Mouse (Mus musculus): Measurements from ENCODE around the gene Hoxa3. TPM values are rescaled to one million over a fixed set of nuclear protein-coding genes. Genes with fewer than 3 reads are reported as not detected.
A peak's percentile ranks its signal among the peaks of the same experiment; 100 is the strongest.

The Hoxa3 gene
- polyA plus RNA-seq, 1 experiment from 2014 or later: 9.4 TPM

DNA sequence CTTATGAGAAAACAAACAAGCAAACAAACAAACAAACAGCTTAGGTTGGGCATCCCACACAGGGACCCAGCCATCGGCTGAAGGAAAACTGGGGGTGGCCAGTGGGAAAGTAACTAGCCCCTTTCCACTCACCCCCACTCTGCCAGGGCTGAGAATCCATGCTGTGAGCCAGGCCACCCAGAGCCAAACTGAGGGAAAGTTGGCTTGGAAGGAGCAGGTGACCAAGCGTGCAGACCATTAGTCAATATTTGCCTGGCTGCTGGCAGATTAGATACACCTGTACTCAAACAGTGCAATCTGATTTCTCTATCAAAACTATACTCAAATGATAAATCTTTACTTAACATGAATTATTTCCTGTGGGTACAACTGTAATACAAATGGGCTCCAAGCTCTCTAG, 31.1 kb downstream of the Hoxa3 start:
- H3K9ac ChIP-seq: peak overlapping the region; percentile 63; the same call in 1 of the 2 replicates
- no peaks in the 10 kb centered on the region for H3K36me3 ChIP-seq
- H3K4me1 ChIP-seq: peaks cover 65% of the 10 kb centered on the region
- no peak for ATAC-seq (ENCODE audit: borderline replicate concordance, extremely low read depth, low FRiP score, low TSS enrichment)
- WGBS: 29% methylated on average over 2 of the region's 2 CpGs
- H3K9me3 ChIP-seq: no peaks in the 10 kb centered on the region
- no peak overlapping the region for H3K4me3 ChIP-seq
- H3K27me3 ChIP-seq: peaks cover 89% of the 10 kb centered on the region
- no peak overlapping the region for H3K4me2 ChIP-seq
- 0 out of 2 replicates have a peak overlapping the region, but pooled peaks have one; percentile 98 for H3K27ac ChIP-seq

DNA sequence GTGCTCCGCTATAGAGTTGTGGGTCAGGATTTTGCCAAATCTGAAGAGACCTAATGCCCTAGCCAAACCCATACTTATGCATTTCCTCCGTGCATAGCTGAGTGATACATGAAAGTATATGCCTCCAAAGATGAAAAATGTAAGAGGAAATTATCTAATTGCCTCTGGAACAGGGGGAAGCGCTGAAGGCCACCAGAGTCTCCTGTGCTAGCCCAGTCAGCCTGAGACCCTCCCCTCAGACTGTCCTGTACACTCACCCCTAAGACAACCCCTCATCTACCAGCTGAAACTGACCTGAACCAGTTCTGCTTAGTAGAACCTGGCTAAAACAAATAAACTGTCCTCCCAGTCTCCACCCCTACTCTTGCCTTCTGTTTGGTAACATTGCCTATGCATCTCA, 32.4 kb downstream of the Hoxa3 start:
- 22% methylated on average over 3 of the region's 3 CpGs for WGBS
- Histone ChIP-seq H3K27me3 (peaks cover 86% of the 10 kb centered on the region), H3K4me3 (peak overlapping the region; percentile 67), H3K4me1 (peaks cover 57% of the 10 kb centered on the region), H3K36me3 (no peaks in the 10 kb centered on the region), H3K27ac (peak overlapping the region; percentile 98), H3K9ac (peak overlapping the region; percentile 63), H3K4me2 (peak overlapping the region; percentile 90), H3K9me3 (no peaks in the 10 kb centered on the region)
- ATAC-seq (ENCODE audit: borderline replicate concordance, extremely low read depth, low FRiP score, low TSS enrichment): no peak

DNA sequence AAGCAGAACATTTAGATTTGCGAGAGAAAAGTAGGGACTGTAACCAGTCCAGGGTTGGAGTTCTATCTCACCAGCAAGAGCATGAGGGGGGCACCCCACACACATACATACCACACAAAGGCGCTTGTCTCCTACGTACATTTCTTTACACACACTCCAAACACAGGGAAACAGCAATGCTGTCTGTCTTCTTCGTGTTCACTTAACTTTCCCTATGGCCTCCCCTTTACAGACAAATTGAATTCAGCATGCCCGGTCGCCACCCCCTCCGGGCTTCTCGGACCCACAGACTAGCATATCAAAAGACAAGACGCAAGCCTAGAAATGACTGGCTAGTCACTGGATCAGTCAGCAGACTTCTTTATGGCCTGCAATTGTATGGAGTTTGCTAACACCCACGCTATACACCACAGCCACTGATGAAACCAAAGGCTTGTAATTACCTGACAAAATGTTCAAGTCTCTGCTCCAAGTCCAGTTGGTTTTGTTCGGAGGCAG, 32.9 kb downstream of the Hoxa3 start:
- no peaks in the 10 kb centered on the region for H3K36me3 ChIP-seq
- no peak for ATAC-seq (ENCODE audit: borderline replicate concordance, extremely low read depth, low FRiP score, low TSS enrichment)
- peak overlapping the region; percentile 90 for H3K4me2 ChIP-seq
- no peaks in the 10 kb centered on the region for H3K9me3 ChIP-seq
- 8% methylated on average over 11 of the region's 11 CpGs for WGBS
- peaks cover 85% of the 10 kb centered on the region for H3K27me3 ChIP-seq
- peak overlapping the region; percentile 67 for H3K4me3 ChIP-seq
- peak overlapping the region; percentile 63 for H3K9ac ChIP-seq
- peak overlapping the region; percentile 98 for H3K27ac ChIP-seq
- H3K4me1 ChIP-seq: peaks cover 53% of the 10 kb centered on the region

DNA sequence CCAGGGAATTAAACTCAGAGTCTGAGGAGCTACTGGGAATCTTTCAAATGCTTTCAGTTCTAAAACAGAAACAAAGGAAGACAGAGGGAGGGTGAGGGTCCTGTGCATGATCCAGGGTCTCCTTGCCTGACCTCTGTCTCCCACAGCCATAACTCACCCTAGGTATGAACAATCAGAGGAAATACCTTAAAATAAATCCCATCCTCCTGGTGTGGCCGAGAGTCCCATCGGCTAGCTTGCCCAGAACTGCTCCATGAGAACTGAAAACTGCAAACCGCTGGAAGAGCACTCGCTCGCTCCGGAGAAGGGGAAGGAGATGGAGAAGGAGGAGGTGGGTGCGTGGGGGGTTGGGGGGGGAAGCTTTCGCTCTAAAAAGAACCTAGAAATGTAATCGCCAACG, 33.4 kb downstream of the Hoxa3 start:
- WGBS: 4% methylated on average over 10 of the region's 10 CpGs
- H3K27ac ChIP-seq: peak overlapping the region; percentile 98
- peak overlapping the region; percentile 90 for H3K4me2 ChIP-seq
- peaks cover 47% of the 10 kb centered on the region for H3K4me1 ChIP-seq
- no peaks in the 10 kb centered on the region for H3K36me3 ChIP-seq
- H3K9ac ChIP-seq: peak overlapping the region; percentile 63
- H3K27me3 ChIP-seq: peaks cover 85% of the 10 kb centered on the region
- H3K9me3 ChIP-seq: no peaks in the 10 kb centered on the region
- peak overlapping the region; percentile 67 for H3K4me3 ChIP-seq
- ATAC-seq (ENCODE audit: borderline replicate concordance, extremely low read depth, low FRiP score, low TSS enrichment): no peak

DNA sequence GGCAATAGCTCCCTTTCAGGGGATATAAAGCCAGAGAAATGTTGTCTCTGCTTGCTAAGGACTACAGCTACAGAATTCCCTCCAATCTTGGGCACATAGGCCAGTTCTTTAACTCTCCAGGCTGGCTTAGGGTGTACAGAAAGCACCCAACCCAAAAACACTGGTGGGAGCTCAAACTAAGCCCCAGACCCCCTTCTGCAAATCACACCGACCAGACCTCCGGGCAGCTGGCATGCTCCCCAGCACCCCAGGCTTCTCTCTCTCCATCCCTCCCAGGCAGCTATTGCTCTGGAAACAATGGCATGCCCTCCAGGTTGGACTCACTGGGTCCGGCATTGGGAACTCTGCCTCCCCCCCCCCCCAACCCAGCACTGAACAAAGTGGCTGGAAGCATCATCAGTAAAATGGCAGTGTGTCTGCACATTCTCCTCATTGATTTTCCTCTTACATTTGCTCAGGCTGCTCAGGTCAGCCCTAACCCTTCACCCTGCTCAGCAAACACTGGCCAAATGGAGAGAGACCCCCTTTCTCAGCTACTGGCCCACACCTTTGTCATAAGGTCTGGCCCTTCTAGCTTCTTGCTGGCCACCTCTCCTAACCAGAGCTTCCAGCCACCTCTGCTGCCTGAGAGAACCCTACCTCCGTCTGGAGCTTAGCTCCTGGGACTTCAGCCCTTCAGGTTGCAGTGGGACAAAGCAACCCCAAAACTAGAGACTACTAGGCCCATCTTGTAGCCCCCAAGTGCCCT, 34.0 kb downstream of the Hoxa3 start:
- H3K27ac ChIP-seq: peak overlapping the region; percentile 98
- peaks cover 80% of the 10 kb centered on the region for H3K27me3 ChIP-seq
- WGBS: 8% methylated on average over 4 of the region's 4 CpGs
- H3K4me1 ChIP-seq: peaks cover 41% of the 10 kb centered on the region
- peak overlapping the region; percentile 90 for H3K4me2 ChIP-seq
- peak overlapping the region; percentile 67 for H3K4me3 ChIP-seq
- no peaks in the 10 kb centered on the region for H3K9me3 ChIP-seq
- H3K9ac ChIP-seq: peak overlapping the region; percentile 63
- H3K36me3 ChIP-seq: no peaks in the 10 kb centered on the region
- no peak for ATAC-seq (ENCODE audit: borderline replicate concordance, extremely low read depth, low FRiP score, low TSS enrichment)

DNA sequence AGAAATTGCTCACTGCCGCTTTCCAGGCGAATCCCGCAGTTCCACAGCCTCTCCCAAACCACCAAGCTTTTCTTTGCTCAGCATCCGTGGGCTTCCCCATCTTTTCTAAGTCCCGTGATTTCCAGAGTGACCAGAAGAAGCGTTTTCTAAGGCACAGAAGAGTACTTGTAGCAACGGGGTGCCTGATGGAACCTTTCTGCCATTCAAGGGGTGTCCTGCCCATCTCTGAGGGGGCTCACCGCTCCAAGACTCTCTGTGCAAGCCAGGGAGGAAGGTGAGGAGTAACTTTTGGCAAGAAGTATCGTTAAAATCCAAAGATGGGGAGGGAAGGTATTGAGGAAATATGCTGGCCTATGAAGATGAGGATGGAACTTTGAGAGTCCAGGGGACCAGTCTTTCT, 35.3 kb downstream of the Hoxa3 start:
- 3% methylated on average over 9 of the region's 9 CpGs for WGBS

DNA sequence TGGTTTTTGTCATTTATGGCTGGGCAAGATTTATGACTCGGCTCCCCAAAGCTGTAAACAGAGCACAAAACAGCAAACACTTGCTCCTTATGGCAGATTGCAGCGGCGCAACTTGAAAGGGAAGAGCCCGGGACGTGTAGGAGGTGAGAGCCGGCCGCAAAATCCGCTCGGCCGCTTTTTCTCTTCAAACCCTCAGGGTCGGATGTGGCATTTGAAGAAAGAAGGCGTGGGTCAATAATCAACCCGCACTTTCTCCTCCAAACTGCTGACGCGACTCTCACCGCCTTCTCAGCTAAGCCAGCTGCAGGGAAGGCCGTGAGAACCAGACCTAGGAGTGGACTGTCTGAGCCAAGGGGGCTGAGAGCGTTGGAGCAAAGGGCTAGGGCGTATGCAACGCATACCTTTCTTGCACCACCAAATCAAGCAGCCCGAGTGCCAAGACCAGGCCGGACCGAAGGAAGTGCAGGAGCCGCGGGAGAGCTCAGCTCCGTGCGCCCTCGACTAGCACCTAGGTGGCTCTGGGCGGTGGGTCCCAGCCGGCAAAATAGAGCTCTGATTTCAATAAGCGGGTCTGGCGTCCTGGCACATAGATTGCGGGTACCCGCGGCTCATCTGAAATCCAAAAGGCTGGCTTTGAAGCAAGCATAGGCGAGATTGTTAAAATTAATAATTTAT, 35.9 kb downstream of the Hoxa3 start, which contains the start of gene 5730596B20Rik:
Gene 5730596B20Rik, plus strand, starts transcription at position 438 of the 675 bp plus-strand sequence.
- peak; percentile 20; the same call in 1 of the 2 replicates for ATAC-seq (ENCODE audit: borderline replicate concordance, extremely low read depth, low FRiP score, low TSS enrichment)
- Histone ChIP-seq H3K4me2 (peak within 1 kb of the TSS; percentile 90), H3K9me3 (no peaks in the 10 kb centered on the region), H3K27ac (peak within 1 kb of the TSS; percentile 98), H3K36me3 (no peaks in the 10 kb centered on the region), H3K4me1 (peaks cover 30% of the 10 kb centered on the region), H3K4me3 (peak within 1 kb of the TSS; percentile 67), H3K27me3 (peaks cover 79% of the 10 kb centered on the region), H3K9ac (peak within 1 kb of the TSS; percentile 63)
- whole genome bisulfite sequencing: under 1% methylated on average over 36 of the region's 36 CpGs

More for the DNA sequence above, 35.3 kb downstream of the Hoxa3 start:
- Histone ChIP-seq H3K27ac (peak overlapping the region; percentile 98), H3K4me1 (peaks cover 30% of the 10 kb centered on the region), H3K9me3 (no peaks in the 10 kb centered on the region), H3K36me3 (no peaks in the 10 kb centered on the region), H3K4me3 (peak overlapping the region; percentile 67), H3K27me3 (peaks cover 78% of the 10 kb centered on the region), H3K4me2 (peak overlapping the region; percentile 90), H3K9ac (peak overlapping the region; percentile 63)
- ATAC-seq (ENCODE audit: borderline replicate concordance, extremely low read depth, low FRiP score, low TSS enrichment): no peak

DNA sequence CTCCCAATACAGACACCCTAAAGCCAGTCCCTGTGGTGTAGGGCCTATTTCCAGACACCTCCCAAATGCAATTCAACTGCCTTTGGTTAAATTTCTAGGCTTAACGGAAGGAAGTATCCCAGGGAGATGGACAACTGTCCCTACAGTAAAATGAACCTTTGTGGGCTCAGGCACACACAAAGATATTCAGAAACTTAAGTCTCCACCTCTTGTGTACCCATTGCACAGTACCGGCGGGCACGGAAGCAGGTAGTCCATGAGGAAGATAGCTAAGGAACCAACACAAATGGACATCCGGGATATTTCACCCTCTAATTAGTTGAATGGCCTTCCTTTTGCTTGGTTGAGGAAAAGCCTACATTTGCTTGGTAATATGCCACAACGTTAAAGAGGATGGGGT, 36.7 kb downstream of the Hoxa3 start:
- WGBS: under 1% methylated on average over 6 of the region's 6 CpGs
- Histone ChIP-seq H3K4me3 (peak overlapping the region; percentile 67), H3K4me2 (peak overlapping the region; percentile 90), H3K4me1 (peaks cover 30% of the 10 kb centered on the region), H3K27me3 (peaks cover 79% of the 10 kb centered on the region), H3K9me3 (no peaks in the 10 kb centered on the region), H3K36me3 (no peaks in the 10 kb centered on the region), H3K27ac (peak overlapping the region; percentile 98), H3K9ac (peak overlapping the region; percentile 63)
- ATAC-seq (ENCODE audit: borderline replicate concordance, extremely low read depth, low FRiP score, low TSS enrichment): no peak

DNA sequence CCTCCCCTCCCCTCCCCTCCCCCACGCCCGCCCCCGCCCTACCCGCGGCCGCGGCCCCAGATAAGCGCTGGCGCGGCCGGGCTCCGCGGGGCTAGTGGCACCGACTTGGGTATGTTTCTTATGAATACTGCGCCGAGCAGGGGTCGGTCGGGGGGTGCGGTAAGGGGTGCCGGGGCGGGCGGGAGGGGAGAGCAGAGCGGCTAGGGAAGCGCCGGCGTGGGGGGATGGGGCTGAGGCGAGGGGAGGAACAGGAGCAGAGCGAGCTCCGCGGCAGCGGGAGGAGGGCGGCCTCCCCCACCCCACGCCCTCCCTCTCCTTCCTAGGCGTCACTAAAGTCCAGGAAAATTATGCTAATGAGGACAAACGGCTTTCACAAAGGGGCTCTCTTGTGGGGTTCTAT, 37.3 kb downstream of the Hoxa3 start:
- peaks cover 79% of the 10 kb centered on the region for H3K27me3 ChIP-seq
- peak; percentile 36; the same call in 1 of the 2 replicates for ATAC-seq (ENCODE audit: borderline replicate concordance, extremely low read depth, low FRiP score, low TSS enrichment)

DNA sequence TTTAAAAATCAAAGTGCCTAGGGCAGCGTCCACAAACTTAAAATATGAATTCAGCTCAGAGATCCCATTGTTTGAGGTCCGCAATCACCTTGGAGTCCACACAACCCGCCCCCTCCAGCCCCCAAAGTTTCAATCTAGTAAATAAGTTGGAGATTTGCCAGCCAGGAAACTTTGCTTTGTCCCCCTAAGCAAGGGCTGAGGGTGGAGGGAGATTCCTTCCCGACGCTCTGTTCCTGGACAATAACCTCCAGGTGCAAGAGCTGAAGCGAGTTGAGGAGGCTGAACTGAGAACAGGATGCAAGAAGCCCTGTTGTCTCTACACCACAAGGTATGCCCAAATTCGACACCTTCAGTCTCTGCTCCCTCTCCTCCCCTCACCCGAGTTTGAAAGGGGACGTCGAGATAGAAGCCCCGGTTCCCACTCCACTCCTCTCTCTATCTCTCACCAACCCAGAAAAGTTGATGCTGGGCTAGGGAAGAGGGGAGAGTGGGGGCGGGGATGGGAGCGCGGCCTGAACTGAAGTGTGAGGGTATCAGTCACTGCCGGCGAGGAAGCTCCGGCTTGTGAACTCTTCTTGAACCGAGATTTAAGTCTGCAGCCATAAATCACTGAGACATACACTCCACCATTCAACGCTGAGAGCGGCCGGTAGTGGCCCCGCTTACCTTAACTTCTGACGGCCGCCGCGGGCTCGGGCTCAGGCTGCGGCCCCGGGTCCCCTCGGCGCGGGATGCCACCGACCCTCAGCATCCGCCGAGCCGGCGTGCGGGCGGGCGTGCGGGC, 38.0 kb downstream of the Hoxa3 start:
- no peaks in the 10 kb centered on the region for H3K36me3 ChIP-seq
- peak; percentile 39; the same call in 1 of the 2 replicates for ATAC-seq (ENCODE audit: borderline replicate concordance, extremely low read depth, low FRiP score, low TSS enrichment)
- peaks cover 79% of the 10 kb centered on the region for H3K27me3 ChIP-seq
- H3K4me3 ChIP-seq: peak overlapping the region; percentile 67
- peak overlapping the region; percentile 90 for H3K4me2 ChIP-seq
- H3K9ac ChIP-seq: peak overlapping the region; percentile 63
- under 1% methylated on average over 35 of the region's 41 CpGs for WGBS
- no peaks in the 10 kb centered on the region for H3K9me3 ChIP-seq
- H3K27ac ChIP-seq: peak overlapping the region; percentile 98
- H3K4me1 ChIP-seq: peaks cover 30% of the 10 kb centered on the region

More for the DNA sequence above, 37.3 kb downstream of the Hoxa3 start:
- H3K4me3 ChIP-seq: peak overlapping the region; percentile 67
- peak overlapping the region; percentile 90 for H3K4me2 ChIP-seq
- under 1% methylated on average over 13 of the region's 35 CpGs for WGBS
- peaks cover 30% of the 10 kb centered on the region for H3K4me1 ChIP-seq
- no peaks in the 10 kb centered on the region for H3K36me3 ChIP-seq
- H3K9me3 ChIP-seq: no peaks in the 10 kb centered on the region
- H3K9ac ChIP-seq: peak overlapping the region; percentile 63
- peak overlapping the region; percentile 98 for H3K27ac ChIP-seq

DNA sequence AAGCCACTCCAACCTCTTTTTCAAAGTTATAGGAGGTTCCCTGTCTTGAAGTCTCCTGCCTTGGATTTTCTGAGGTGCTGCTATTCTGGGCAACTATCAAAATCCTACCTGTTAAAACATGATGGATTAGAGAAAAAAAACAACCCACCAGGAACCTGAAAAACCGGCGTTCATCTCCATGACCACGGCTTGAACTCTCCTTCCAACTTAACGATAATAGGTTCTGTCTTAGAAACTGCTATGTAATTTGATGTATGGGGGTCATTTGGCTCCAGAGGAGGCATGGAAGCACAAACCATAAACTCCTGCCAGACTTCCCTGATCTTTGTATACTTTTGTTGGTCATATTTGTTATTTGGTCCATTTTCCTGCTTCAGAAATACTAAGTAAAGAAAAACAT, 39.5 kb downstream of the Hoxa3 start:
- Histone ChIP-seq H3K27ac (peak overlapping the region; percentile 95), H3K36me3 (no peaks in the 10 kb centered on the region), H3K4me2 (peak overlapping the region; percentile 90), H3K9me3 (no peaks in the 10 kb centered on the region), H3K27me3 (peaks cover 78% of the 10 kb centered on the region), H3K9ac (peak overlapping the region; percentile 53), H3K4me1 (peaks cover 35% of the 10 kb centered on the region), H3K4me3 (peak overlapping the region; percentile 40)
- WGBS: 2% methylated on average over 4 of the region's 4 CpGs
- no peak for ATAC-seq (ENCODE audit: borderline replicate concordance, extremely low read depth, low FRiP score, low TSS enrichment)
